Mouse (Mus musculus): Measurements from ENCODE around the gene Nebl.

- TF ChIP-seq CTCF (IDR thresholded peaks at IDR 0.05; ENCODE audit: low read depth) (no peak), EP300 (IDR thresholded peaks at IDR 0.05; ENCODE audit: low read depth) (no peak)
Measured at GRCm38 (mm10) chr2:17531355-17532105, 199.7 kb downstream of the Nebl start.

Measured in liver, postnatal 0 days (tissue).